Mouse (Mus musculus) stomach, postnatal 0 days (tissue): ENCODE results near the gene Gfra4.

Source experiments
- CTCF ChIP-seq: IDR thresholded peaks from 2 replicates; pipeline ENCODE4 v1.5.1; 2016; ENCODE audit warnings: antibody characterized with exemption, low read depth, mild to moderate bottlenecking, moderate library complexity
- EP300 ChIP-seq: optimal IDR thresholded peaks from 2 replicates; pipeline ENCODE3; 2016; ENCODE audit warnings: antibody characterized with exemption

DNA sequence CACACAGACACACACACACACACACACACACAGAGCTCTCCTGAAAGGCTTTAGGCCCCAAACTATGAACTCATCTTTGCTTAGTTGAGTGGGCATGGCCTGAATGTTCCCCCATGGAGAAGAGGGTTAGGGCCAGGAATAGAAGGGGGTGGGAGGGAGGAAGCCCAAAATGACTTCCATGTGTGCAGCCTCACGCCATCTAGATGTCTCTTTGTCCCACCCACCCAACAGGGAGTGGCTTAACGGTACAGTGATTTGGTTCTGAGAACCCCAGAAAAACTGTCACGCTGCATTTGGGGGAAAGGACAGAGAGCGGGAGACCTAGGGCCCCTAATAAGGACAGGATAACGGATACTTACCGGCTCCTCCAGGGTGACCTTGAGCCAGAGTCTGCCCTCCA, 17.9 kb upstream of the Gfra4 start:
- no peak for TF ChIP-seq EP300
- TF ChIP-seq CTCF = no peak
